Mouse (Mus musculus) heart, embryonic 11.5 days (tissue): Measurements from ENCODE around the gene Krtap28-10. TPM values are rescaled to one million over a fixed set of nuclear protein-coding genes. Genes with fewer than 3 reads are reported as not detected.
"Not testable (repeated sequence)": the region's sequence is repeated elsewhere in the genome, so short reads cannot be mapped to it uniquely, and the experiment has no call there.

ENCODE experiments used
- ATAC-seq: fragments of 200-750 bp; cut with Nextera tagmentation; replicated peaks from 2 replicates; pipeline ENCODE4 v1.8.0; 2017; ENCODE audit warnings: moderate library complexity; ENCODE audit not compliant: insufficient number of reproducible peaks, low FRiP score, low TSS enrichment
- H3K27ac ChIP-seq: fragments of 300-500 bp; sonication (generic); 2 replicates; pipeline ENCODE4 v1.5.1; 2014; ENCODE audit warnings: mild to moderate bottlenecking, low read depth, low read length
- H3K27me3 ChIP-seq: fragments of 300-500 bp; sonication (generic); 2 replicates; pipeline ENCODE4 v1.6.1; 2014; ENCODE audit warnings: mild to moderate bottlenecking, low read length, mixed read lengths; ENCODE audit not compliant: control insufficient read depth, insufficient read depth
- H3K36me3 ChIP-seq: fragments of 300-500 bp; sonication (generic); 2 replicates; pipeline ENCODE4 v1.6.1; 2014; ENCODE audit warnings: mild to moderate bottlenecking, low read length, moderate library complexity, mixed read lengths; ENCODE audit not compliant: control insufficient read depth, insufficient read depth
- H3K4me1 ChIP-seq: fragments of 300-500 bp; sonication (generic); 2 replicates; pipeline ENCODE4 v1.6.1; 2014; ENCODE audit warnings: low read length; ENCODE audit not compliant: control insufficient read depth, insufficient read depth
- H3K4me2 ChIP-seq: fragments of 300-500 bp; sonication (generic); 2 replicates; pipeline ENCODE4 v1.6.1; 2014; ENCODE audit warnings: mild to moderate bottlenecking, moderate library complexity
- H3K4me3 ChIP-seq: fragments of 300-500 bp; sonication (generic); 2 replicates; pipeline ENCODE4 v1.5.1; 2014; ENCODE audit warnings: low read depth, low read length
- H3K9ac ChIP-seq: fragments of 300-500 bp; sonication (generic); 2 replicates; pipeline ENCODE4 v1.6.1; 2014; ENCODE audit warnings: mild to moderate bottlenecking, low read depth, low read length, moderate library complexity
- H3K9me3 ChIP-seq: fragments of 300-500 bp; sonication (generic); replicated peaks from 2 replicates; pipeline ENCODE4 v1.6.1; 2016; ENCODE audit warnings: low read length; ENCODE audit not compliant: control insufficient read depth
- WGBS: fragments of 180-500 bp; shearing (Covaris S2); extraction: QIAGEN DNeasy Blood & Tissue Kit; methylation state at CpG from one replicate; pipeline ENCODE4 v1.1.7; 2014; ENCODE audit not compliant: insufficient replicate concordance; 5-methylcytosine and 5-hydroxymethylcytosine counted together
- polyA plus RNA-seq: library from polyadenylated mRNA; unstranded; fragments of >200 nt; fragmentation: Nextera tagmentation; extraction: Ambion mirVana; gene quantifications from 2 replicates; pipeline ENCODE4 v1.2.1, GENCODE M21; 2014

Gene Krtap28-10
- polyA plus RNA-seq, 1 experiment from 2014 or later, result not detected

DNA sequence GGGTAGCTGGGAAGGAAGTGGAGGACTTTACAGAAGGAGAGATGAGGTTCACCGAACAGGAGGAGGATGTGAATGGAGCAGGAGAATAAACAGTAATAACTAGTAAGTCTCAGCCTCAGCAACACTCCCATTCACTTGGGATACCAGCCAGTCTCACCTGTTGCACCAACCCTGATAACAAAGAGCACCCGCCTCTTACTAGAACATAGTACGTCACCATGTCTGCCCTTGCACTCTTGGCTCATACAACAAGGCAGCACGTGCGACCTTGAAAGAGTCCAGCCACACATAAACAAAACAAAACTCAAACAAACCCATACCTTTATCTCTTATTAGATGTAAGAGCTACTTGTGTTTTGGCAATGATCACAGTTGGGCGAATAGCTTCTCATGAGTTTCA lies 9.8 kb downstream of the Krtap28-10 start:
- H3K9me3 ChIP-seq, result no peaks in the 10 kb centered on the region
- no peak for ATAC-seq
- no peaks in the 10 kb centered on the region for H3K4me1 ChIP-seq
- no peak overlapping the region for H3K27ac ChIP-seq
- no peaks in the 10 kb centered on the region for H3K36me3 ChIP-seq
- no peak overlapping the region for H3K4me3 ChIP-seq
- H3K4me2 ChIP-seq, result no peak overlapping the region
- H3K9ac ChIP-seq, result no peak overlapping the region
- 78% methylated on average over 6 of the region's 6 CpGs for WGBS
- no peaks in the 10 kb centered on the region for H3K27me3 ChIP-seq

- H3K9ac ChIP-seq, result no peak overlapping the region
- H3K4me2 ChIP-seq, result no peak overlapping the region
- no peaks in the 10 kb centered on the region for H3K4me1 ChIP-seq
- H3K27ac ChIP-seq, result no peak overlapping the region
- no peaks in the 10 kb centered on the region for H3K9me3 ChIP-seq
- H3K4me3 ChIP-seq, result no peak overlapping the region
- ATAC-seq, result no peak
- WGBS, result 57% methylated on average over 1 of the region's 1 CpGs
- no peaks in the 10 kb centered on the region for H3K27me3 ChIP-seq
- no peaks in the 10 kb centered on the region for H3K36me3 ChIP-seq
These were observed 10.3 kb downstream of the Krtap28-10 start for GRCm38 (mm10) chr1:83031950-83032349.

GRCm38 (mm10) chr1:83016556-83016955 lies 25.7 kb downstream of the Krtap28-10 start:
- Histone ChIP-seq H3K9ac (no peak overlapping the region), H3K36me3 (no peaks in the 10 kb centered on the region), H3K4me2 (no peak overlapping the region), H3K4me3 (no peak overlapping the region), H3K27ac (no peak overlapping the region), H3K9me3 (no peaks in the 10 kb centered on the region), H3K4me1 (0 out of 2 replicates have a peak, but pooled peaks cover 3% of the 10 kb centered on the region), H3K27me3 (no peaks in the 10 kb centered on the region)
- no peak for ATAC-seq
- WGBS, result 74% methylated on average over 1 of the region's 1 CpGs

DNA sequence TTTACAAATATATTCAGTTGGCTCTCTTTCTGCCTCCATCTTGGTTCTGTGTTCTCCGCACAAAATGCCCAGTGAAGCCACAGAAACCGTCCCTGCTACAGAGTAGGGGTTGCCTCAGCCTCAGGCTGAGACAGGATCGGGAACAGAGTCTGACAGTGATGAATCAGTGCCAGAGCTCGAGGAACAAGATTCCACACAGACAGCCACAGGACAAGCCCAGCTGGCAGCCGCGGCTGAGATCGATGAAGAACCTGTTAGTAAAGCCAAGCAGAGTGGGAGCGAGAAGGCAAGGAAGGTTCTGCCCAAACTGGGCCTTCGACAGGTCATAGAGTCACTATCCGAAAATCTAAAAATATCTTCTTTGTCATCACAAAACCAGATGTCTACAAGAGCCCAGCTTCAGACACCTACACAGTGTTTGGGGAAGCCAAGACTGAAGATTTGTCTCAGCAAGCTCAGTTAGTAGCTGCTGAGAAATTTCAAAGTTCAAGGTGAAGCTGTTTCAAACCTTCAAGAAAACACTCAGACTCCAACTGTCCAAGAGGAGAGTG lies 26.9 kb downstream of the Krtap28-10 start:
- Histone ChIP-seq H3K4me3 (no peak overlapping the region), H3K4me1 (no peaks in the 10 kb centered on the region), H3K9me3 (no peaks in the 10 kb centered on the region), H3K36me3 (no peaks in the 10 kb centered on the region), H3K9ac (no peak overlapping the region), H3K27me3 (no peaks in the 10 kb centered on the region), H3K27ac (no peak overlapping the region), H3K4me2 (no peak overlapping the region)
- 49% methylated on average over 10 of the region's 10 CpGs for WGBS
- ATAC-seq, result no peak

DNA sequence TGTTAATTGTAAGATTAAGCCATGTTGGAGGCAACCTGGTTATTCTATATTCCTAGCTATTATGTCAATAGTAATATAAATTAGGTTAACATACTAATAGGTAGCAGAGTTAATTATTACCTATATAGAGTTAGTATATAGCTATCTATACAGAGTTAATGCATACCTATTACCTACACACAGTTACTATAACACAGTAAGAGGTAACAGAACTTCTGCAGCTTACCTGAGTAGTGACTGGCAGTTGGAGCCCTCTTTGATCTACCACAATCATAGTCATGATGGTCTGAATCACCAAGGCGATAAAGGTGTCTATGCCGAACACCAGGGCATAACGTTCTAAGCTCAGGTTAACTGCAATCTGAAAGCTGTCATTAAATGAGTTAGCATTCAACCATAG lies 27.8 kb downstream of the Krtap28-10 start:
- 85% methylated on average over 3 of the region's 3 CpGs for WGBS
- no peaks in the 10 kb centered on the region for H3K27me3 ChIP-seq

GRCm38 (mm10) chr1:83007471-83007870 lies 34.8 kb downstream of the Krtap28-10 start:
- WGBS, result 67% methylated on average over 6 of the region's 6 CpGs
- H3K9ac ChIP-seq, result no peak overlapping the region
- no peaks in the 10 kb centered on the region for H3K36me3 ChIP-seq
- H3K9me3 ChIP-seq, result no peaks in the 10 kb centered on the region
- H3K4me2 ChIP-seq, result no peak overlapping the region
- no peak for ATAC-seq
- no peak overlapping the region for H3K27ac ChIP-seq
- H3K4me3 ChIP-seq, result no peak overlapping the region
- H3K4me1 ChIP-seq, result peaks cover 7% of the 10 kb centered on the region; the same call in 1 of the 2 replicates
- H3K27me3 ChIP-seq, result no peaks in the 10 kb centered on the region

More for the DNA sequence above, 27.8 kb downstream of the Krtap28-10 start:
- Histone ChIP-seq H3K27ac (no peak overlapping the region), H3K4me2 (no peak overlapping the region), H3K36me3 (no peaks in the 10 kb centered on the region), H3K4me1 (no peaks in the 10 kb centered on the region), H3K4me3 (no peak overlapping the region), H3K9ac (no peak overlapping the region), H3K9me3 (no peaks in the 10 kb centered on the region)
- ATAC-seq, result no peak

GRCm38 (mm10) chr1:83006218-83007179 lies 35.8 kb downstream of the Krtap28-10 start:
- H3K4me1 ChIP-seq, result peaks cover 7% of the 10 kb centered on the region; the same call in 1 of the 2 replicates
- H3K4me3 ChIP-seq, result no peak overlapping the region
- no peak for ATAC-seq
- 62% methylated on average over 8 of the region's 8 CpGs for WGBS
- no peak overlapping the region for H3K4me2 ChIP-seq
- H3K36me3 ChIP-seq, result no peaks in the 10 kb centered on the region
- H3K9ac ChIP-seq, result no peak overlapping the region
- H3K27me3 ChIP-seq, result no peaks in the 10 kb centered on the region
- no peak overlapping the region for H3K27ac ChIP-seq
- H3K9me3 ChIP-seq, result no peaks in the 10 kb centered on the region

GRCm38 (mm10) chr1:83000306-83000705 lies 42.0 kb downstream of the Krtap28-10 start, which contains the start of gene Gm47959:
Gene Gm47959, plus strand, starts transcription at chr1:83000548.
- not testable (repeated sequence) for H3K4me2 ChIP-seq, H3K36me3 ChIP-seq, H3K9ac ChIP-seq, H3K4me1 ChIP-seq, ATAC-seq, H3K4me3 ChIP-seq, H3K9me3 ChIP-seq, H3K27ac ChIP-seq, H3K27me3 ChIP-seq
- 87% methylated on average over 8 of the region's 9 CpGs for WGBS
